8 mouse cellular contexts compared by ENCODE assay signal in the genomic region with DNA sequence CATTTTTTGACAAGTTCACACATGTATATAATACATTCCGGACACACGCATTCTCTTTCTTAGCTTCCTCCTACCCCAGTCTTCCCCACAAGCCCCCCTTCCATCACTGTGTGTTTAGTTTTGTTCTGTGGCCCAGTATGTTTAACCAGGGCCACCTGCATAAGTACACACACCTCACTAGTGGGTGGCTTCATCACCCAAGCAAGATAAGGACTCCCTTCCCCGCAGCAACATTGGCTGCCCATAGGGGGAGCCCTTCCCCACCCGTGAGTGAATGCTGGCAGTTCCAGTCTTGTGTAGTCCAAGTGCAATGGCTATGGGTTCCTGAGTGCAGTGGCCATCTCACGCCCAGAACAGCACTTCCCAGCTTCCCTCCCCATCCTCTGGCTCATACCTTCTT. TPM values are rescaled to one million over a fixed set of nuclear protein-coding genes. Genes with fewer than 3 reads are reported as not detected.
DNase-seq lines count a peak whose midpoint lies in the region; ATAC-seq and TF ChIP-seq lines count a peak whose summit lies in the region.

No protein-coding gene starts in this region.

- no peak overlapping the region for H3K4me3 ChIP-seq in left cerebral cortex, adult 2 months
- H3K4me3 ChIP-seq in hindbrain, embryonic 14.5 days (replicated peaks; ENCODE audit: low read length): no peak overlapping the region
- no peak overlapping the region for H3K4me3 ChIP-seq in small intestine, adult 2 months (ENCODE audit: low read depth, low read length)

- intact Hi-C loops in left cerebral cortex, adult 2 months (cut with DNase I): loop anchor here (1.0 to 5.0 kb wide), 2 partner anchors 132 to 254 kb away; no protein-coding TSS in a partner anchor

- no peak overlapping the region for H3K27ac ChIP-seq in left cerebral cortex, adult 2 months
- no peak overlapping the region; the same call in 1 of the 2 replicates for H3K27ac ChIP-seq in hindbrain, embryonic 14.5 days
- H3K27ac ChIP-seq in small intestine, adult 2 months (ENCODE audit: insufficient read depth, low read depth, low read length): no peak overlapping the region

- H3K4me2 ChIP-seq in hindbrain, embryonic 14.5 days (replicated peaks): no peak overlapping the region

- H3K36me3 ChIP-seq in hindbrain, embryonic 14.5 days (replicated peaks; ENCODE audit: control insufficient read depth, insufficient read depth): no peaks in the 10 kb centered on the region
- no peaks in the 10 kb centered on the region for H3K36me3 ChIP-seq in small intestine, adult 2 months (ENCODE audit: control insufficient read depth, insufficient read depth, low read length)

- TF ChIP-seq POLR2A in small intestine, adult 2 months (IDR thresholded peaks at IDR 0.05; ENCODE audit: low read depth, low read length): no peak

- H3K9me3 ChIP-seq in hindbrain, embryonic 14.5 days (ENCODE audit: control insufficient read depth, low read length): no peaks in the 10 kb centered on the region

- peak; percentile 62 for TF ChIP-seq CTCF in left cerebral cortex, adult 2 months (IDR thresholded peaks at IDR 0.05)
- peak; percentile 82 for TF ChIP-seq CTCF in small intestine, adult 2 months (IDR thresholded peaks at IDR 0.05; ENCODE audit: extremely low read depth, insufficient read length, insufficient replicate concordance, low read depth, low read length)

- 60% methylated on average over 5 of the region's 5 CpGs for WGBS in hindbrain, embryonic 14.5 days
- 50% methylated on average over 5 of the region's 5 CpGs for WGBS in small intestine, adult 2 months

- peak; percentile 84 for ATAC-seq in common myeloid progenitor, adult 5-6 weeks (replicated peaks; ENCODE audit: low read depth, poor library complexity, severe bottlenecking)
- no peak for ATAC-seq in hindbrain, embryonic 14.5 days (ENCODE audit: low FRiP score)

- H3K9ac ChIP-seq in hindbrain, embryonic 14.5 days: no peak overlapping the region

- H3K27me3 ChIP-seq in hindbrain, embryonic 14.5 days (ENCODE audit: control insufficient read depth, insufficient read depth, low read length): no peaks in the 10 kb centered on the region
- no peaks in the 10 kb centered on the region for H3K27me3 ChIP-seq in small intestine, adult 2 months (ENCODE audit: control insufficient read depth, insufficient read depth, low read length)

- DNase-seq in left cerebral cortex, adult 2 months (ENCODE audit: extremely low spot score in 1 of 2, low spot score in 2 of 2): peak in 1 of 2 experiments; percentile 37
- no peak for DNase-seq in left cerebral cortex, adult 8-10 months (ENCODE audit: low spot score in 2 of 2)
- peak; percentile 75 for DNase-seq in NIH3T3 (ENCODE audit: low read depth)
- peak; percentile 59 for DNase-seq in hindbrain, embryonic 14.5 days (ENCODE audit: low spot score)
- DNase-seq in lung, adult 18-20 months: peak; percentile 30 to 48
- no peak for DNase-seq in layer of hippocampus, adult 9-10 months (ENCODE audit: low spot score)

- no peaks in the 10 kb centered on the region for H3K4me1 ChIP-seq in hindbrain, embryonic 14.5 days (replicated peaks; ENCODE audit: control insufficient read depth, insufficient read depth, low read length)
- H3K4me1 ChIP-seq in small intestine, adult 2 months (ENCODE audit: control insufficient read depth, insufficient read depth, insufficient read length, low read length): no peaks in the 10 kb centered on the region

RNA-seq across cellular contexts. Expression of a gene that starts 21.5 kb away (rescaled TPM):
- total RNA-seq in left cerebral cortex, adult 2 months (2021): 1 to 10 TPM; 1.0 to 1.3 TPM
- 1 to 10 TPM; 1.3 to 1.8 (median 1.5) TPM for total RNA-seq in left cerebral cortex, adult 8-10 months (2022)
- total RNA-seq in common myeloid progenitor, adult 5-6 weeks (2017): 0.14 TPM in 1 of 2 replicates, not detected in the other
- 0.29 and 0.34 TPM in 2 replicates for polyA plus RNA-seq in hindbrain, embryonic 14.5 days (2014; fragmentation: Nextera tagmentation; extraction: Ambion mirVana)
- not detected in 2 replicates for polyA plus RNA-seq in small intestine, adult 2 months (2012; rRNA removed)

Comparison
In these comparisons a context has a peak if more than half of its experiments do, and no peak if none do; other contexts are left out.
1. DNase-seq: peak in NIH3T3 (single experiment), hindbrain, embryonic 14.5 days (single experiment) and lung, adult 18-20 months (2 of 2); none in left cerebral cortex, adult 8-10 months (0 of 2) and layer of hippocampus, adult 9-10 months (single experiment).